Mouse (Mus musculus): ENCODE data around the gene Gm7876. TPM values are rescaled to one million over a fixed set of nuclear protein-coding genes. Genes with fewer than 3 reads are reported as not detected.
"Not testable (repeated sequence)": the region's sequence is repeated elsewhere in the genome, so short reads cannot be mapped to it uniquely, and the experiment has no call there.

Gene Gm7876
- total RNA-seq (2014; rRNA removed) (not detected in 2 replicates), polyA plus RNA-seq (2015; fragmentation: Nextera tagmentation; extraction: Ambion mirVana) (not detected in 2 replicates)

GRCm38 (mm10) chr14:4708938-4709337 lies at the start of gene Gm7876:
Gene Gm7876 (plus strand): TSS chr14:4709238.
- H3K4me2 ChIP-seq (ENCODE audit: low read depth, low read length, poor library complexity, severe bottlenecking); DNase-seq (ENCODE audit: low spot score); H3K36me3 ChIP-seq (ENCODE audit: insufficient read depth, low read length); H3K9me3 ChIP-seq (ENCODE audit: low read length); H3K27ac ChIP-seq (ENCODE audit: low read depth, low read length); H3K4me3 ChIP-seq (ENCODE audit: low read depth, low read length); H3K9ac ChIP-seq (replicated peaks; ENCODE audit: low read length, poor library complexity, severe bottlenecking); H3K4me1 ChIP-seq (ENCODE audit: insufficient read depth, low read length); ATAC-seq (ENCODE audit: low FRiP score); H3K27me3 ChIP-seq (ENCODE audit: insufficient read depth, low read length): not testable (repeated sequence)
- 88% methylated on average over 1 of the region's 2 CpGs for WGBS

GRCm38 (mm10) chr14:4663892-4664291 lies 45.1 kb upstream of the Gm7876 start, which contains the start of gene Gm3239:
Gene Gm3239 (plus strand): TSS chr14:4664192.
- DNase-seq (ENCODE audit: low spot score): not testable (repeated sequence)

GRCm38 (mm10) chr14:4726038-4726880 lies 17.2 kb downstream of the Gm7876 start, which contains the start of gene Gm3252:
Gene Gm3252 (plus strand): TSS chr14:4726775.
- H3K27ac ChIP-seq (ENCODE audit: low read depth, low read length); H3K4me1 ChIP-seq (ENCODE audit: insufficient read depth, low read length); ATAC-seq (ENCODE audit: low FRiP score); H3K36me3 ChIP-seq (ENCODE audit: insufficient read depth, low read length); DNase-seq (ENCODE audit: low spot score); H3K27me3 ChIP-seq (ENCODE audit: insufficient read depth, low read length); H3K9ac ChIP-seq (replicated peaks; ENCODE audit: low read length, poor library complexity, severe bottlenecking); H3K9me3 ChIP-seq (ENCODE audit: low read length): not testable (repeated sequence)
- Histone ChIP-seq H3K4me3 (ENCODE audit: low read depth, low read length) (peak within 1 kb of the TSS; percentile 28), H3K4me2 (ENCODE audit: low read depth, low read length, poor library complexity, severe bottlenecking) (peak within 1 kb of the TSS; percentile 26; the same call in 1 of the 2 replicates)
- WGBS: 0% methylated on average over 3 of the region's 47 CpGs

More at GRCm38 (mm10) chr14:4663892-4664291, 45.1 kb upstream of the Gm7876 start, which contains the start of gene Gm3239:
- not testable (repeated sequence) for H3K4me3 ChIP-seq (ENCODE audit: low read depth, low read length); H3K9me3 ChIP-seq (ENCODE audit: low read length); H3K9ac ChIP-seq (replicated peaks; ENCODE audit: low read length, poor library complexity, severe bottlenecking); ATAC-seq (ENCODE audit: low FRiP score); H3K27me3 ChIP-seq (ENCODE audit: insufficient read depth, low read length); H3K4me1 ChIP-seq (ENCODE audit: insufficient read depth, low read length); H3K4me2 ChIP-seq (ENCODE audit: low read depth, low read length, poor library complexity, severe bottlenecking); H3K27ac ChIP-seq (ENCODE audit: low read depth, low read length); H3K36me3 ChIP-seq (ENCODE audit: insufficient read depth, low read length)
- WGBS: no CpG with 5 or more reads among the region's 2 CpGs

Other genes with a start within 250 kb of the Gm7876 start
- not detected in 2 replicates for gene Gm3182, start 227.5 kb upstream of the Gm7876 start, total RNA-seq (2014; rRNA removed)
- gene Gm3182, start 227.5 kb upstream of the Gm7876 start, polyA plus RNA-seq (2015; fragmentation: Nextera tagmentation; extraction: Ambion mirVana): not detected in 2 replicates
- 0.76 TPM in 1 of 2 replicates, not detected in the other for gene Gm3047, start 153.8 kb upstream of the Gm7876 start, total RNA-seq (2014; rRNA removed)
- gene Gm3047, start 153.8 kb upstream of the Gm7876 start, polyA plus RNA-seq (2015; fragmentation: Nextera tagmentation; extraction: Ambion mirVana): not detected in 2 replicates
- gene Gm8159, start 76.9 kb upstream of the Gm7876 start, total RNA-seq (2014; rRNA removed): 0.76 TPM in 1 of 2 replicates, not detected in the other
- gene Gm8159, start 76.9 kb upstream of the Gm7876 start, polyA plus RNA-seq (2015; fragmentation: Nextera tagmentation; extraction: Ambion mirVana): not detected in 2 replicates
- gene Gm3239, start 45.0 kb upstream of the Gm7876 start, total RNA-seq (2014; rRNA removed): 0.38 and 0.66 TPM in 2 replicates
- gene Gm3239, start 45.0 kb upstream of the Gm7876 start, polyA plus RNA-seq (2015; fragmentation: Nextera tagmentation; extraction: Ambion mirVana): 1.4 and 1.9 TPM in 2 replicates
- 1.8 and 2.3 TPM in 2 replicates for gene Gm3252, start 17.5 kb downstream of the Gm7876 start, total RNA-seq (2014; rRNA removed)
- 4.1 and 4.9 TPM in 2 replicates for gene Gm3252, start 17.5 kb downstream of the Gm7876 start, polyA plus RNA-seq (2015; fragmentation: Nextera tagmentation; extraction: Ambion mirVana)
- gene Gm9602, start 67.1 kb downstream of the Gm7876 start, total RNA-seq (2014; rRNA removed): not detected in 2 replicates
- not detected in 2 replicates for gene Gm9602, start 67.1 kb downstream of the Gm7876 start, polyA plus RNA-seq (2015; fragmentation: Nextera tagmentation; extraction: Ambion mirVana)
- not detected in 2 replicates for gene Gm3269, start 128.9 kb downstream of the Gm7876 start, total RNA-seq (2014; rRNA removed)
- gene Gm3269, start 128.9 kb downstream of the Gm7876 start, polyA plus RNA-seq (2015; fragmentation: Nextera tagmentation; extraction: Ambion mirVana): not detected in 2 replicates
- gene Gm3264, start 146.3 kb downstream of the Gm7876 start, total RNA-seq (2014; rRNA removed): not detected in 2 replicates
- gene Gm3264, start 146.3 kb downstream of the Gm7876 start, polyA plus RNA-seq (2015; fragmentation: Nextera tagmentation; extraction: Ambion mirVana): 3.2 and 4.1 TPM in 2 replicates
- 0.24 TPM in 1 of 2 replicates, not detected in the other for gene Gm3278, start 183.2 kb downstream of the Gm7876 start, total RNA-seq (2014; rRNA removed)
- 0.30 TPM in 1 of 2 replicates, not detected in the other for gene Gm3278, start 183.2 kb downstream of the Gm7876 start, polyA plus RNA-seq (2015; fragmentation: Nextera tagmentation; extraction: Ambion mirVana)